Mouse (Mus musculus): ENCODE measurements around the gene Rad51b. TPM values are rescaled to one million over a fixed set of nuclear protein-coding genes. Genes with fewer than 3 reads are reported as not detected.
A peak's percentile ranks its signal among the peaks of the same experiment; 100 is the strongest.

Gene Rad51b
- polyA plus RNA-seq, 1 experiment from 2014 or later: 3.9 TPM

DNA sequence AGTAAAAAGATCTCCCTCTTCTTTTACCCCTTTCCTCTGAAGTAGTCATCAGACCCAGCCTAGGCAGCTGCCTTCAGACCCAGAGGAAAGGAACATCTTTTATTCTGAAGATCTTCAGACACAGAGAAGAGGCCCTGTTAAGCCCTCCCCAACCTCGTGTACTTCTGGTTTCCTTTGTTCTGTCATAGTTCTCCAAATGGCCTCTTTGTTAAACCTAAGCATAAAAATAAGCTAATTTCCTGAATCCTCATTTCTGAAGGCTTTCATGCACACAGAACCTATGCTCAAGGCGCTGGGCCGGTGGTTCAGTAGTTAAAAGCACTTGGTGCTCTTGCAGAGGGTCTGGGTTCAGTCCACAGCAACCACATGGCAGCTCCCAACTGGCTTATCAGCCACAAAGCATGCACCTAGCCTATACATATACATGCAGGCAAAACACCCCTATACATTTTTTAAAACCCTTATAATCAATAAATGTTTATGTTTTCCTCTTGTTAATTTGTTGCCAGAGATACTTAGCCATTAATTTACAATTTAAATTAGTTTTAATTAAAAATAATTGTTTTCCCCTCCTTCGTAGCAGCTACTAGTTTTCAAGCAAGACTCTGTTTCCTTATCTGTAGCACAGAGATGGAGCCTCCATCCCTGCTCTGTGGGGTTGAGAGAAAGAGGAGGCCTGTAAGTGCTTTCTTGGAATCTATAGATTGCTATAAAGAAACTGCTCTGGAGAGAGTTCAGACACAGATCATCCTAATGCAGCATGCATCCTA lies 330.5 kb downstream of the Rad51b start:
- no peaks in the 10 kb centered on the region for H3K27me3 ChIP-seq (ENCODE audit: insufficient read depth, low read length)
- no peaks in the 10 kb centered on the region for H3K4me1 ChIP-seq (replicated peaks; ENCODE audit: insufficient read depth, low read length)
- H3K4me3 ChIP-seq (replicated peaks; ENCODE audit: low read depth, low read length): no peak overlapping the region
- H3K9me3 ChIP-seq (replicated peaks; ENCODE audit: low read length): no peaks in the 10 kb centered on the region
- H3K4me2 ChIP-seq (ENCODE audit: low read length): no peak overlapping the region
- 70% methylated on average over 4 of the region's 4 CpGs for WGBS
- no peak overlapping the region for H3K27ac ChIP-seq
- no peak for TF ChIP-seq CTCF (IDR thresholded peaks at IDR 0.05; ENCODE audit: low read depth)
- H3K36me3 ChIP-seq (ENCODE audit: insufficient read depth, low read length): no peaks in the 10 kb centered on the region
- no peak overlapping the region for H3K9ac ChIP-seq (ENCODE audit: low read depth, low read length)
- DNase-seq (ENCODE audit: low spot score): no peak
- ATAC-seq (replicated peaks; ENCODE audit: low FRiP score, low read depth): no peak

DNA sequence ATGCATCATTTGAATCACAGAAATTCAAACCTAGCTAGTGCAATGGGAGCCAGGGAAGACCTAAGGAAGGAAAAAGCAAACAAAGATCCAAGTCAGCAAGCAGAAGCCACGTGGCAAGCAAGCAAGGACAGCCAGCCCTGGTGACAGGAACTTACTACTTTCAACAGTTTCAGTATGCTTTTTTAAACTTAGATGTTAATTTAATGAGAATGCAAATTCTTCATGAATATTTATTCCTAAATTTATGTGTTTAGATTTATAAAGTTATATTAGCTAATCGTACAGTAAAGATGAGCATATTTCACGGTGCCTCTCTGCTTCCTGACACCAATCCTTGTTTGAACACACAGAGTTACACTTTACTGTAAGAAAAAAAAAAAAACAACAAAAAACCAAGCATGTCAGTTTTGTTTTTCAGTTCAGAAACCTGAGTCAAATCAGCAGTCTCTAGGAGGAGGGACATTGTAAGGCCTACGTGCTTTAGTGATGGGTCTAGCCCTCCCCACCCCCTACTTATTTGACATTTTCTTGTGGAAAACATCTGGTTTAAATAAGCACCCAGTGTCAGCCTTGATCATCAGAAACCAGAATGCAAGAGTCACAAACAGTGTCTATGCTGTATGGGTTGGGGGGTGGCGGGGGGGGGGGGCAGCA lies 331.2 kb downstream of the Rad51b start:
- H3K4me3 ChIP-seq (replicated peaks; ENCODE audit: low read depth, low read length): no peak overlapping the region
- DNase-seq (ENCODE audit: low spot score): peak; percentile 42
- ATAC-seq (replicated peaks; ENCODE audit: low FRiP score, low read depth): no peak
- no peak overlapping the region for H3K9ac ChIP-seq (ENCODE audit: low read depth, low read length)
- H3K27me3 ChIP-seq (ENCODE audit: insufficient read depth, low read length): no peaks in the 10 kb centered on the region
- TF ChIP-seq CTCF (IDR thresholded peaks at IDR 0.05; ENCODE audit: low read depth): no peak
- H3K27ac ChIP-seq: no peak overlapping the region
- H3K4me2 ChIP-seq (ENCODE audit: low read length): no peak overlapping the region
- no peaks in the 10 kb centered on the region for H3K36me3 ChIP-seq (ENCODE audit: insufficient read depth, low read length)
- WGBS: 58% methylated on average over 5 of the region's 5 CpGs
- no peaks in the 10 kb centered on the region for H3K4me1 ChIP-seq (replicated peaks; ENCODE audit: insufficient read depth, low read length)
- no peaks in the 10 kb centered on the region for H3K9me3 ChIP-seq (replicated peaks; ENCODE audit: low read length)

DNA sequence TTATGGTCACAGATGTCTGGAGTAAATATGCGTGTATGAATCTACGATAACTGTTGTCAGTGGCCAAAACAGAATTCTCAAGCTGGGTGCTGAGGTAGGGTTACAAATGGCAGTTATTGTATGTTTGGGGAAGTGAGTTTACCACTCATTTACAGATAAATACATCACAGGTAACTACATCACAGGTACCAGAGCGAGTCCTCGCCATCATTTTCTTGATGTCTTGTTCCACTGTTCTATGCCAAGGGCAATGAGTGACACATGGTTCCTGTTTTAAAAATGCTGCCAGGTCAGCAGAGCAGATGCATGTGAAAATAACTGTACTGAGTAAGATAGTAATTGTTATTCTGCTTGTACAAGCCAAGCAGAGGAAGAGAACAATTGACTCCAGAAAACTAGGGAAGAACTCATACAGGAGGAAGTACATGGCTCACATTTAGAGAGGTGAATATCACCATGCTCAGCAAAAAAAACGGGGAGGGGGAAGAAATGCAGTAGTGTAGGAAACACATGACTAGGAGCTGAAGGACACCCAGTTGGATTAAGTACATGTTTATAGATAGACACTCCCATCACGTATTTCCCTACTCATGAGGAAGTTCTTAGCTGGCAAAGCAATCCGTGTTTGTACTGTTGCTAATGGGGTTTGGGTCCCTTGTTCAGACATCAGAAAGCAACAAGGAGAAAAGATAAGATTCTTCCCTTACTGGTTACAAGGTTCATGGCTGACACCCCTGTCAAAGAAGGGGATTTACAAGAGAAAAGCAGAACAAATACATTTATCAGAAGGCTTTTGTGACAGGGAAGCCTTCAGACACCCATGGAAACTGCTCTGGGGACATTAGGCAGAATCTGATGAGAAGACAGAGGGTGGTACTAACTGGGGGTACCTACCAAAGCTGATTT lies 333.1 kb downstream of the Rad51b start:
- Histone ChIP-seq H3K4me3 (replicated peaks; ENCODE audit: low read depth, low read length) (no peak overlapping the region), H3K27ac (no peak overlapping the region), H3K36me3 (ENCODE audit: insufficient read depth, low read length) (no peaks in the 10 kb centered on the region), H3K9me3 (replicated peaks; ENCODE audit: low read length) (no peaks in the 10 kb centered on the region), H3K9ac (ENCODE audit: low read depth, low read length) (no peak overlapping the region), H3K4me2 (ENCODE audit: low read length) (no peak overlapping the region), H3K27me3 (ENCODE audit: insufficient read depth, low read length) (no peaks in the 10 kb centered on the region), H3K4me1 (replicated peaks; ENCODE audit: insufficient read depth, low read length) (no peaks in the 10 kb centered on the region)
- 80% methylated on average over 7 of the region's 7 CpGs for WGBS
- DNase-seq (ENCODE audit: low spot score) (no peak), ATAC-seq (replicated peaks; ENCODE audit: low FRiP score, low read depth) (no peak)
- TF ChIP-seq CTCF (IDR thresholded peaks at IDR 0.05; ENCODE audit: low read depth): no peak

DNA sequence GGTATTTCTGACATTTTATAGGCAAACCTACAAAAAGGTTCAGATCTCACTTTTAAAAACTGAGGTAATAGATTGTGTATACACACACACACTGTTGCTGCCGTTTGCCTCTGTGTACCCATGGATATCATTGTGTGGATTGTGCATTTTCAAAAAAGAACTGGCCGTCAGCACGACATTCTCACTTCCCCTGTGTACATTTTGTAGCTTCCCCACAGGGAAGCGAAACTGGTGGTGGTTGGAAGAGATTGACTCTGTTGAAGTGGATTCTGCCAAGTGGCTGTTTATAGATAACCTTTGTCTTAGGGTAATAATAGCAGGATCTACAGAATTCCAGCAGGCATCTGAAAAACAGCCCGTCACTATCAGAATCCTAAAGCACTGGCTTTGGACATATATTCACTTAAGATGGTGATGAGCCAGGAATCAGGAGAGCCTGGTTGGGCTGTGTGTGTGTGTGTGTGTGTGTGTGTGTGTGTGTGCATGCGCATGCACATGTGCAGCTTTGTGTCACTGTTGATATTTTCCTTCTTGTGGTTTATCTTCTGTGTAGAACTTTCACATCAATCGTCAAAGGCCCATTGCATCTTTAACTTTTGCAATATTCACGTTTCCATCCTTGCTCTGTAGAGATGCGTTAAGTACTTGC lies 336.5 kb downstream of the Rad51b start:
- Histone ChIP-seq H3K27ac (no peak overlapping the region), H3K36me3 (ENCODE audit: insufficient read depth, low read length) (no peaks in the 10 kb centered on the region), H3K9me3 (replicated peaks; ENCODE audit: low read length) (no peaks in the 10 kb centered on the region), H3K4me1 (replicated peaks; ENCODE audit: insufficient read depth, low read length) (no peaks in the 10 kb centered on the region), H3K27me3 (ENCODE audit: insufficient read depth, low read length) (no peaks in the 10 kb centered on the region), H3K4me3 (replicated peaks; ENCODE audit: low read depth, low read length) (no peak overlapping the region), H3K9ac (ENCODE audit: low read depth, low read length) (no peak overlapping the region), H3K4me2 (ENCODE audit: low read length) (no peak overlapping the region)
- ATAC-seq (replicated peaks; ENCODE audit: low FRiP score, low read depth): no peak
- 92% methylated on average over 9 of the region's 9 CpGs for WGBS
- DNase-seq (ENCODE audit: low spot score): no peak
- no peak for TF ChIP-seq CTCF (IDR thresholded peaks at IDR 0.05; ENCODE audit: low read depth)

DNA sequence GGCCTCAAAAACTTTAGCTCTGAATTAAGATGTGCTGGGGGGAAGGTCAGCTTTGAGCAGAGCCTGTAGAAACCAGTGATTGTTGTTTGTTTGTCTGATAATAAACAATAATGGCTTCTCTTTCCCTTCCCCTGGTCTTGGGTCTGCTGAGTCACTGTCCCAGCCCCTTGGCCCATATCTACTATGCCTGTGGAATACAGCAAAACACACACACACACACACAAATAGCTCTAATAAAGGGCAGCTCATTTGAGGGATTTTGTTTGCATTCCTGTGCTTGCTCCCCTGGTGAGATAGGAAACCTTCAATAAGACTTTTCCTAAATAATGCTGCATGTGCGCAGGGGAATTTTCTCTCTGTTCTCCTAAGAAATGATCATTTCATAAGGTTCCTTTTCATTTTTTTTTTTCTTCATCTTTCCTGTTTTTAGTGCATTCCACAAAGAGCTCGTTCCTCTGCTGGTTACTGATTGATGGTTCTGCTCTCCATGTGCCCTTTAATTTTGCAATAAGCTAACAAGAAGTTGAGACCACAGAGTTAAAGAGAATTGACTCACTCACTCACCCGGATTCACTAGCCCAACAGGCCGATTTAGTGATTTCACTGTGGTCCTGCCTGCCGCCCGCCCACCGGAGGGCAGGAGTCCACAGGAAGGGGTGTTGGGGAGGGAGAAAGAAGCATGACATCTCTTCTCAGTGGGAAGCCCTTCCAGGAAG lies 344.6 kb downstream of the Rad51b start:
- 45% methylated on average over 7 of the region's 7 CpGs for WGBS
- ATAC-seq (replicated peaks; ENCODE audit: low FRiP score, low read depth) (no peak), DNase-seq (ENCODE audit: low spot score) (peak; percentile 47)
- Histone ChIP-seq H3K27me3 (ENCODE audit: insufficient read depth, low read length) (no peaks in the 10 kb centered on the region), H3K4me1 (replicated peaks; ENCODE audit: insufficient read depth, low read length) (no peaks in the 10 kb centered on the region), H3K27ac (peak overlapping the region; percentile 51), H3K4me3 (replicated peaks; ENCODE audit: low read depth, low read length) (no peak overlapping the region), H3K9me3 (replicated peaks; ENCODE audit: low read length) (no peaks in the 10 kb centered on the region), H3K36me3 (ENCODE audit: insufficient read depth, low read length) (no peaks in the 10 kb centered on the region), H3K4me2 (ENCODE audit: low read length) (no peak overlapping the region), H3K9ac (ENCODE audit: low read depth, low read length) (no peak overlapping the region)
- TF ChIP-seq CTCF (IDR thresholded peaks at IDR 0.05; ENCODE audit: low read depth): peak; percentile 39; the same call in 1 of the 2 replicates

Measured in kidney, postnatal 0 days (tissue).